Mouse (Mus musculus) erythroblast, embryonic 14.5 days (primary cell): ENCODE measurements around the gene Mrpl20.

Experiments used
- GATA1 ChIP-seq: IDR thresholded peaks from 2 replicates; pipeline ENCODE4 v1.6.1; 2012; ENCODE audit warnings: low read length, inconsistent platforms, mixed read lengths
- TAL1 ChIP-seq: IDR thresholded peaks from 3 replicates; pipeline ENCODE4 v1.6.1; 2012; ENCODE audit warnings: low read length, inconsistent platforms, mixed read lengths

GRCm38 (mm10) chr4:155774280-155774754, 28.4 kb upstream of the Mrpl20 start, which contains the start of gene Vwa1:
- no peak for TF ChIP-seq TAL1
- no peak for TF ChIP-seq GATA1
